Mouse (Mus musculus) lung, adult 2 months (tissue): ENCODE data around the gene Fam155a. TPM values are rescaled to one million over a fixed set of nuclear protein-coding genes. Genes with fewer than 3 reads are reported as not detected.

Experiments
- DNase-seq: peaks from one replicate; pipeline ENCODE4 v3.0.0; 2022
- H3K4me1 ChIP-seq: fragments of 200-500 bp; 2 replicates; pipeline ENCODE4 v1.6.1; 2011; ENCODE audit warnings: low read length; ENCODE audit not compliant: control insufficient read depth, insufficient read depth
- H3K4me3 ChIP-seq: fragments of 200-500 bp; replicated peaks from 2 replicates; pipeline ENCODE3; 2011; ENCODE audit warnings: low read depth, mild to moderate bottlenecking, control low read depth, low read length; ENCODE audit errors: extremely low read depth
- CTCF ChIP-seq: fragments of 200-500 bp; IDR thresholded peaks from 2 replicates; pipeline ENCODE4 v1.5.1; 2011; ENCODE audit warnings: mild to moderate bottlenecking, low read length, control low read depth; ENCODE audit not compliant: insufficient read depth
- POLR2A ChIP-seq: fragments of 200-500 bp; IDR thresholded peaks from 2 replicates; pipeline ENCODE4 v1.6.1; 2011; ENCODE audit warnings: low read depth, mild to moderate bottlenecking, control low read depth, low read length, borderline replicate concordance; ENCODE audit errors: extremely low read depth
- WGBS: fragments of 180-500 bp; shearing (Covaris S2); methylation state at CpG from one replicate; pipeline ENCODE4 v1.1.7; 2018; 5-methylcytosine and 5-hydroxymethylcytosine counted together
- polyA plus RNA-seq: library from polyadenylated mRNA; depleted of rRNA; stranded (reverse); fragments of >200 nt; gene quantifications from 2 replicates; pipeline ENCODE4 v1.2.3, GENCODE M21; 2012

Fam155a gene
- polyA plus RNA-seq, 1 experiment = 0.04 TPM

DNA sequence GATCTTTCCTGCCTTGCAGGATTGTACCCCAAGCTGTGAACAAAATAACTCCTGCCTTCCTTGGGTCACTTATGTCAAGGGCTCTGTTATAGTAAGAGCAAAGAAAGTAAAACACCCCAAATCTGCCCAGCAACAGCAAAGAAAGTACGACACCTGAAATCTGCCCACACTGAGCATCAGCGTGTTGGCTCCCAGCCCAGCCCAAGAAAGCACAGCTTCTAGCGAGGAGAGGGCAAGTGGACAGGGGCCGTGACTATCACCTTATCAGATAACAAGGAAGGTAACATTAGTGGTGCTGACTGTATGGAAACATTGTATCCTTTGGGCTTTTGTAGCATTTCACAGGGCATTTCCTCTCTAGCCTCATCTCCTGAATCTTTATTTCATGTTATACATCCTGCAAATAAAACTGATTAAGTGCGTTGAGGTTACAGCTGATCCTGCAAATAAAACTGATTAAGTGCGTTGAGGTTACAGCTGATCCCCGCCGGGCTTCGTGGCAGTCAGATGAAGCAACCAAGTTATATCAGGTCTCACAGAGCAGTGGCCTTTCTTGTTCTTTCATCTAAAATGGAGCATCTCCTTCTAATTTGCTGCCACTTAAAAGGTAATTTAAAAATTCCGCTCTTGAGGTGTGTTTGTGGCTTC, 435.6 kb downstream of the Fam155a start:
- TF ChIP-seq CTCF (no peak), POLR2A (no peak)
- DNase-seq = no peak
- Histone ChIP-seq H3K4me1 (no peaks in the 10 kb centered on the region), H3K4me3 (no peak overlapping the region)
- WGBS = 66% methylated on average over 10 of the region's 10 CpGs

DNA sequence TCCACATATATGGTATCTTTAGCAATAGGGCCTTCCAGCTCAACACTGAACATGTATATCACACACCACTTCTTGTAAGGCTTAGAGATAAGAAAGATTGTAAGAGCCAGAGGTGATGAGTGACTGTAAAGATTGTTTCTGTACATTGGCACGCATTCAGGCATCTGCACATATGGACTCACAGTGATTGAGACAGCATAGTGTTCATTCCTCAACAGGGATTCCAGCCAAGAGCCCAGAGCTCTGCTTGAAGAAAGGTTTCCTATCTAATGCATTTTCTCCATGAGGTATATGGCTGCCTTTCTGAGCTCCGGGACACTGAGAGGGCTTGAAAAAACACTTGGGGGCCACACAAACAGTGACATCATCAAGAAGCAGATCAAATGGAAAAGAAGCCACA, 438.2 kb downstream of the Fam155a start:
- Histone ChIP-seq H3K4me1 (no peaks in the 10 kb centered on the region), H3K4me3 (no peak overlapping the region)
- 65% methylated on average over 2 of the region's 2 CpGs for WGBS
- TF ChIP-seq CTCF (no peak), POLR2A (no peak)
- no peak for DNase-seq

DNA sequence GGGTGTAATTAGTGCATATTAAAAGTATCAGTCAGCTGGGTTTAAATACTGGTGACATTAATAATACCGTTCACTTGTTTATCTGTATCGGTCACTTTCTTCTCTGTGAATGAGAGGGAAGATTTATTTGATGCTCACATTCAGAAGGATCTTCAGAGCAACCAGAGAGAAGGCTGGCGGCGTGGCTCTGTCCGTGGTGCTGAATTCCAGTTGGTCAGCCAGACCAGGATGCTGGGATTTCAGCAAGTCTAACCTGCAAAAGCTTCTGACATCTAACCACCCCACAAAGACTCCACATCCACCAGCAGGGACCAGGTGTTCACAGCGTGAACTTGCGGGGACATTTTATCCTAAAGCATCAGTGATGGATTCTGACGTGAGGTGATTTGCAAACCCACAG, 461.5 kb downstream of the Fam155a start:
- H3K4me3 ChIP-seq = no peak overlapping the region
- no peak for TF ChIP-seq POLR2A
- no peak for TF ChIP-seq CTCF
- 27% methylated on average over 8 of the region's 8 CpGs for WGBS
- H3K4me1 ChIP-seq = no peaks in the 10 kb centered on the region
- peak; percentile 6 for DNase-seq

DNA sequence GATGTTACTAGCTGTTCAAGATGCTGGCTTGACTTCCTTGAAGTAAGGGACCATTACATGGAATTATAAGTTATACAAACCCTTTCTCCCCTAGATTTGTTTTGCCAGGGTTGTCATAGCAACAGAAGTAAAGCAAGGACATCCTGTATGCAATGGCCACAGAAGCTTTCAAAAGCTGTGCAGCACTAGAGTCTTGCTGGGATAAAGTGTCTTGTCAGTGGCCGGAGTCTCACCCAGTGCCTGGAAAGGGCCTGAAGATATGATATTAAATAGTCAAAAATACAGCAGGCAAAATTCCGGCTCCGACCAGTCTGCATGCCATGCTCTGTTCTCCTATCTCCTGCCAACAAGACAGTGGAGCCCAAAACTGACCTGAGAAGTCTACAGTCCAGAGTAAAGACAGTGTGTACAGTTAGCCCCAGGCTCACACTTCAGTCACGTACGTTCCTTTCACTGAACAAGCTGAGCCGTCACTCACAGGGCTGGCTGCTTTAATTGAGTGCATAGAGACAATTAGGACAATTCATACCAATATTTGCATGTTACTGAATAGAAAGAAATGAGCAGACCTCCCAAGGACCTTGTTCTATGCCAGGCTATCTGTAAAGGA, 467.3 kb downstream of the Fam155a start:
- DNase-seq = no peak
- no peak for TF ChIP-seq CTCF
- no peak for TF ChIP-seq POLR2A
- no peak overlapping the region for H3K4me3 ChIP-seq
- H3K4me1 ChIP-seq = no peaks in the 10 kb centered on the region
- WGBS = 75% methylated on average over 6 of the region's 6 CpGs

DNA sequence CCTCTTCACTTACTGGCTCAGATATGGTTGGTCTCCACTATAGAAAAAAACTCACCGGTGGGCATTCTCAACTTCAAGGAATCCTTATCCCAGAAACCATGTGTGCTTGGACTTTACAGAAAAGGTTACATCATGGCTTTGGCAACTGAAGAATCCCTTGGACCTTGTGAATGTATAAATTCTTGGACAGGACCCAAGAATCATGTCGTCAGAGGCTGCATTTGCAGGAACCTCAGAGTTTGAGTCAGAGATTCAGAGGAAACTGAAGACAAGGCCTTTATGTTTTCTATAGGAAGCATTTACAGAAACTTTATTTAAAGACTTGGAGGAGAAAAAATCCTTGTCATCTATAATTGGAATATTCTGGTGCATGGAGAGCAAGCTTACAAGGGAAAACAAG, 475.9 kb downstream of the Fam155a start:
- TF ChIP-seq POLR2A = no peak
- Histone ChIP-seq H3K4me1 (no peaks in the 10 kb centered on the region), H3K4me3 (no peak overlapping the region)
- no peak for DNase-seq
- 56% methylated on average over 2 of the region's 2 CpGs for WGBS

DNA sequence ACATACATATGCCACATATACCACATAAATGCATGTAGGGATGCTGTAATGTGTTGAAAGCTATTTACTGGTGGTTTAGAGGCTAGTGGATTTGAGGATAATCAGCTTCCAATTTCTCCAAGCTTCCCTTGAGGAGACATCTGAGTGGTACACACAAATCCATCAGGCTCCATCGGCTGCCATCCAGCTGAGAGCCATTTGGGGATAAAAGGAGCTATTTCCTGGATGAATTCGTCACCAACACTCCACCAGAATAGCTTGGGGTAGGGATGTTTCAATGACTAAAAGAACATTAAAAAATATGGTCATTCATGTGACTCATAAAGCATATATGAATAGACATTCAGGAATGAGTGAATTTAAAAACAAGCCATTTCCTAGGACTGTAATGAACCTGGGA, 478.4 kb downstream of the Fam155a start:
- no peak for DNase-seq
- H3K4me1 ChIP-seq = no peaks in the 10 kb centered on the region
- H3K4me3 ChIP-seq = no peak overlapping the region
- 58% methylated on average over 2 of the region's 2 CpGs for WGBS
- TF ChIP-seq CTCF (no peak), POLR2A (no peak)

DNA sequence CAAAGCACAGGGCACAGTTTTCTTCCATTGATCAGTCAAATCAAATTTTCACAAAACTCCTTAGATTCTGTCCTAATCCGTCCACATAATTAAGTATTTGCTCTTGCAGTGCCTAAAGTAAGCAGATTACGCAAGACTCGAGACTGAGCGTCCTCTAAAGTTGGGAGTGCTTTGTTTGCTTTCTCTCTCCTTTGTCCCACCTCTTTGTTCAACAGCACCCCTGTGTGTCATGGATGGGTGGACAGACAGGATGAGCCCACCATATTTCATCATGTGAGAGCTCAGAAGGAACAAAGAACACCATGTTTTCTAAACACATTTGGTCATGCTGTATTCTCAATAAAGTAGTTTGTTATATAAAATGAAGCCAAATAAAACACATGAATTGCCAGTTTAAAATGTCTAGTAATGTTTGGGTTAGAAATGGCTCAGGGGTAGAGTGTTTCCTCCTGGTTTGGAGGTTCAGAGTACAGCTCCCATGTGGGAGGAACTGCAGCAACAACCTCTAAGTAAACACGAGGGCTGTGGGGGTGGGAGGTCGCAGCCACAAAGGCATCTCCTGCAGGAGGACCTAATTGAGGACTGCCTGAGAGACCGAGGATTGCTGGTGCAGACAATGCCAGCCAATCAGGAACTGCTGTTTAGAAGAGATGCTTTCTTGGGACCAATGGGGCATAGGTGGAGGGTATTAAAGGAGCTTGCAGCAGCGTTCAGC, 482.8 kb downstream of the Fam155a start:
- no peak for DNase-seq
- no peak overlapping the region for H3K4me3 ChIP-seq
- no peak for TF ChIP-seq POLR2A
- no peak for TF ChIP-seq CTCF
- no peaks in the 10 kb centered on the region for H3K4me1 ChIP-seq
- WGBS = 26% methylated on average over 8 of the region's 8 CpGs

DNA sequence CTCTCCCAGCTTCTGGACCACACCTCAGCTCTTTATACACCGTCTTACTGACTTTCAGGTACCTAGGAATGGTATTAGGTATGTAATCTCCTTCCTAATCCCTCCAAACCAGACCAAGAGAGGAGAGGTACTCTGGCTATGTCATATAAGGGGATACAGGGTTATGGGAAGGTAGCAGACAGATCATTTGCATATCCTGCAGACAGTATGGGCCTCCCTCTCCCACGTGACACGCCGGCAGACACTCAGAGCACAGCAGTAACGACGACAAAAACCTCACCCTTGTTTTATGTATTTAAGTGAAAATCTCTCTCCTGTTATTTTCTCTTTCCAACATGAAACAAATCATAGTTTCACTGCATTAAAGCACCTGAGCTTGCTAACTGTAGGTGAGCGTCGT, 496.8 kb downstream of the Fam155a start:
- WGBS = 67% methylated on average over 8 of the region's 8 CpGs
- no peak for DNase-seq
- Histone ChIP-seq H3K4me3 (no peak overlapping the region), H3K4me1 (no peaks in the 10 kb centered on the region)
- TF ChIP-seq POLR2A = no peak
- TF ChIP-seq CTCF = no peak

DNA sequence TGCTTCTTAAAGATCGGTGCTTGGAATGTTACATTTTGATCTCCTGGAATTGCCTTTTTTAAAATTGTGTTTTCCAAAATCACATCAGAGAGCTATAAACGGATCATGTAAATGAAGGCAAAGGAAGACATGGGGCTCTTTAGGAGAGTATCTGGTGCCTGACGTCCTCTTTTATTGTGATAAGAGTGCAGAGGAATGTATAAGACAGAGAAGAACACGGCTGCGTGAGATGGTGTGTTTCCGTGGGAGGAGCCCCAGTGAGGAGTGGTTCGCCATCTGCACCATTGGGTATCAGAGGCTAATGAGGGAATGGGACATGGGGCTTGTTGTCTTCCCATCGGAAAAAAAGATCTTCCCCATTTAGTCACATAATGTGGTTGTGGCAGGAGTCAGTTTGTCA, 506.6 kb downstream of the Fam155a start:
- no peak for DNase-seq
- 77% methylated on average over 8 of the region's 8 CpGs for WGBS
- no peak overlapping the region for H3K4me3 ChIP-seq
- TF ChIP-seq POLR2A = no peak
- TF ChIP-seq CTCF = no peak
- H3K4me1 ChIP-seq = no peaks in the 10 kb centered on the region

DNA sequence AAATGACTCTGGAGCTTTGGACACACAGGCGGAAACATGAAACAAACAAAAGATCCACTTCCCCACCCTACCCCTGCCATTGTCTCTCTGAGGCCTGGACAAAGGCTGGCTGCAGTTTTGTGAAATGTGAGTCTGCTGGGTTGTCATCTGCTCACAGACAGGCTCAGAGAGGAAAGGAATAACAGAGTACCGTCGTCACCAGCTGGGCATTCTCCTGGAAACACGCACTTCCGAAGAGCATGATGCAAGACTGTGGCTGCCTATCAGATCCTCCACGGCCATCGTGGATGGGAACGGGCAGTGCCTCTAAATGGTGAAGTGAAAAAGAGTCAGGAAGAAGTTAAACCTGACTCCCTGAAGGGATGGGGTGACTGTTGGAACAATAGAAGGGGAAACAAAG, 509.4 kb downstream of the Fam155a start:
- no peak for DNase-seq
- H3K4me3 ChIP-seq = no peak overlapping the region
- TF ChIP-seq CTCF (no peak), POLR2A (no peak)
- 44% methylated on average over 8 of the region's 8 CpGs for WGBS
- H3K4me1 ChIP-seq = no peaks in the 10 kb centered on the region
